Mouse (Mus musculus): Measurements from ENCODE around the gene Ube2g2.

Ube2g2 gene

DNA sequence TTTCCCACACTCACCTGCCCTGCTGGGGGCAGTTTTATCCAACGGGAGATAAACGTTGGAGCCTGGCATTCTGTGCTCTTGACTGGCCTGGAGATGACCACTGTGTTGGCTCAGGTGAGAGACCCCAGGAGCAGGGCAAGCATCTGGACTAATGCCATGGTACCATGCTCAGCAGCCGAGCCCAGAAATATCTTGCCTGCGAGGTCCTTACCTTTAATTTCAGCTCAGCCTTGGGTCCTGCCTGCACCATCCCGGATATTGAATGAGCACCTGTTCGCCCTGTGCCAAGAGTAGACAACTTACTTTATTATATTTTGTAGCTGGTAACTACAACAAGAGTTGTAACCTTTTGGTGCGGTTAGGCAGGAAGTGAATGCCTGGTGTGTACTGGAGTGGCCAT is 15.2 kb upstream of the Ube2g2 start:
- DNase-seq (ENCODE audit: low spot score): no peak

DNA sequence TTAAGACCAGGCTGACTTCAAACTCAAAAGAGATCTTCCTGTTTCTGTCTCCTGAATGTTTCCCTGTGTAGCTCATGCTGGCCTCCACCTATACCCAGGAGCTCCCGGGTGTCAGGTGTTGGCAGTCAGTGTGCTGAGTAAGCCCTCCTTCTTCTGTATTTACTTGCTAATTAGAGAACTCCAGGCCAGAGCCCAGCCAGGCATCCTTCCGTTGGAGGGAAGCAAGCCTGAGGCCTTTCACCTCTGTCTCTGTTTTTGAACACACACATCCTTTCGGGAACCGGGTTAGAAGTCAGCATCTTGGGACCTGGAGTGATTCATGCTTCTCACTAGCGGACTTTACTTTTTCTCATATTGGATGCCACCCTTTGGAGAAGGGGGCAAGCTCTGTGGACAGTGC is 14.6 kb upstream of the Ube2g2 start:
- DNase-seq (ENCODE audit: low spot score): peak; percentile 66

DNA sequence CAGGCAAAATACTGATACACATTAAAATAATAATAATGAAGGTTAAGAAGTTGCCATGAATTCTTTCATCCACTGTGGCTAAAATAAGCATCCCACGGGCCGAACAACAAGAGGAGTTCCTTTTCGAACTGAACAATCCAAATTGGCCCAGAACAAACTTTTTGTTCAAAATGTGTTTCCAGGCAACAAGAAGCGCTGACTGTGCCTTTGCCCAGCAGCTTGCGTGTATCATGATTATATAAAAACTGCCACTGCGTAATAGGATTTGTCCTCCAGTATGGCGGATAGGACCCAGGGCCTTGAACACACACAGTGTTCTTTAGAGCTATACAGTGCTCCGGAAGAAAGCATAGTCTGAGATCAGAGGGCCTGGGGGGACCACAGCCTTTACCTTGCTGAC is 13.5 kb upstream of the Ube2g2 start:
- no peak for DNase-seq (ENCODE audit: low spot score)

DNA sequence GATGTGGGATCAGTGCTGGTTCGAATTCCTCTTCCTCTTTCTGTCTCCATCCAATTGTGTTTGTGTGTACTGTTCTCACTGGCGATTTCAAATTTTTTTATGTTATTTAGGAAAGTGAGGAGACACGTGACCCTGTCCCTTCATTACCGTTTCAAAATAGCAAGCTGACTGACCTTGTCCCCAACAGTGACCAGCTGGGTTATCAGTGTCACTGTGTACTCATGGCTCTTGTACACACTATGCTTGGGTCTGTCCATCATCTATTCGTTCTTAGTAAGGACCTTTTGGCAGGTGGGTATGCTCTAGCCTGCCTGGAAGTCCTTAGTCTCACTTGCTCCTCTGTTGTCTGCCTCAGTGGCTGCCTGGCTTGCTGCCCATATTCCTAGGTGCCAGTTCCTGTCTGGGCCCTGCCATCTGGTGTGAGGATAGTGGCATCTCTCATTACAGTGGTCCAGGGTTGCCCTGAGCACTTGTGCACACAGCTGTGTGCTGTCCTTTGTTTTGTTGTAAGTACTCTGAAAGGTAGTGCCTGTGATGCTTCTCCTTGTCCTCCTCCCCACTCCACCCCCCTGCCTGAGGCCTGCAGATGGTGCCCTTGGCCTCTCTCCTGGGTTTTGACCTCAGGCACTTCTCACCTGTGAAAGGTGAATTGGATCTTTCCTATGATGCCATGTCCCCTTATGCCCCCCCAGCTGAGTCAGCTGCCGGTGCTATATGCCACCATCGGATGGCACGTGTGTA is 11.7 kb upstream of the Ube2g2 start:
- no peak for DNase-seq (ENCODE audit: low spot score)

DNA sequence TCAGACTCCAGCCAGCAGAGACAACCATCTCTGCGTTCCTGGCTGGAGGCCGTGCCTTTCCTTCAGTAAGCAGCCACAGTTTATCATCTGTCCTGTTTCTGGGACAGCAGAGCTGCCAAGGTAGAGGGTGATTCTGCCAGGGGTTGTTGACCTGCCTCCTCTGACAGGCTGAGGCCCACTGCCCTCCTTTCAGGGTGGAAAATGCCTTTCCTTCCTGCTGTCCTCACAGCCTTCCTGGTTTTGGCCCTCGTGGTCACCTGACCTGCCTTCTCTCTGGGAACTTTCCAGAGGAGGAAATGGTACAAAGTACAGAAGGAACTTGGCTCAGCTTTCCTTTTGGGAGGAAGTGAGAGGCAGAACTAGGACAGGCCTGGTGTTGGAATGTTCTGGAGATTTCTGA is 8.7 kb upstream of the Ube2g2 start:
- DNase-seq (ENCODE audit: low spot score): peak; percentile 84

DNA sequence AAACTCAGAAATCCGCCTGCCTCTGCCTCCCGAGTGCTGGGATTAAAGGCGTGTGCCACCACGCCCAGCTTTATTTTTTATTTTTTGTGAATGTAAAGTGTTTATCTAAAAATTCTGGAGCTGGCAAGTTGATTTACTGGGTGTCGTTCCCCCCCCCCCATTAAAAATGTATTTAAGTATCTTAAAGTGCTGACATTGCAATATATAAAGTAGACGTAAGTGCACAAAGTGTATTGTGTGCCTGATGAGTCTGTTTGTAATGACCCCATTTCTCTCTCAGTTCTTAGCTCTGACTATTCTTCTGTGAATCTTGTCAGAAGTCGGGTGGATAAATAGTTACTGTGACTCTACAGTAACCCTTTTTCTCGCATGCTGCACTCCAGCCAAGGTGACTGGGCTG is 6.4 kb upstream of the Ube2g2 start:
- no peak for DNase-seq (ENCODE audit: low spot score)

DNA sequence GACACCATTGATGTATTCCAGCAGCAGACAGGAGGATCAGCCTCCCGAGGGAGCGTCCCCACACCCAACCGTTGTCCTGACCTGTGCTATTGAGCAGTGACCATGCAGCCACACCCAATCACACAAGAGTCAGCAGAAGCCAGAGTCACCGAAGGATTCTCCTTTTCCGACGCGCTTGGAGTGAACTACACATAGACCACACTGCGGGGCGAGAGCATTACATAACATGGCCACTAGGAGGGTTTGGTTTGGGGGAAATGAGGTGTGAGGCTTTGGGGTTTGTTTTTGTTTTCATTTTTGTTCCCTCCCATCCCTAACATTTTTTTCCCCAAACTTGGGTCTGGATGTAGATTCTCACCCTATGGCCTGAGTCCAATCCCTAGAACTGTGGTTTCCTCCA is 5.9 kb upstream of the Ube2g2 start:
- DNase-seq (ENCODE audit: low spot score): no peak

DNA sequence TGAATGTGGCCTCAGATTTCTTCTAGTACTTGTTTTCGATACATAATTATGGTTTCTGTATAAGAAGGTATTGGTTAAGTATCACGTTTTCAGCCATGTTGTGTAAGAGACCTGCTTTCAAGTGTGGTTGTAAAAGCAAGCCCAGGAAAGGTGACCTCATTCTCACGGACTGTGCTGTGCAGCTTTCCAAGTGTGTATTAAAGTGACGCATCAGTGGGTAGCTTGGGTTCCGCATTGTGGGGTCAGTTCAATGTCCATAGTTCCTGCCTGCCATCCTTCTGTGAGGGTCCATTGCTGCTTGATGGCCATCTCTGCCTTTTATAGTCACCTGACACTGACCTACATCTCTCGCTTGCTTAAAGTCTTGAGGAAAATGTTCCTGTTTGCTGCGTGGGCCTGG is 5.1 kb upstream of the Ube2g2 start:
- no peak for DNase-seq (ENCODE audit: low spot score)

DNA sequence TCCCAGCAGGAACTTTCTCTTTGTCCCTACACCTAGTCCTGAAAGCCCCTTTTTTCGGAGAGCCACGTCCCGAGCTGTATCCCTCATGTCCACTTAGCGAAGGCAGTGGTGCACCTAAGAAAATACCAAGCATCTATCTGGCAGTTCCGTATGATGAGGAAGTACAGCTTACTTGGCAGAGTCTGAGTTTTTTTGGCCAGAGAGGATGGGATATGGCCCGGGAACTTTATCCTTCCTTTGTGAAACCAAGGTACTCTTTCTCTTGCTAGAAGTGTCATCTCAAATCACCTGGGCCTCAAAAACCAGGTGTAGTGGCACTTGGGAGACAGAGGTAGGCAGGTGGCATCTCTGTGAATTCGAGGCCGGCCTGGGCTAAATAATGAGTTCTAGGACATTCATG is 529 bp upstream of the Ube2g2 start:
- no peak for DNase-seq (ENCODE audit: low spot score)

DNA sequence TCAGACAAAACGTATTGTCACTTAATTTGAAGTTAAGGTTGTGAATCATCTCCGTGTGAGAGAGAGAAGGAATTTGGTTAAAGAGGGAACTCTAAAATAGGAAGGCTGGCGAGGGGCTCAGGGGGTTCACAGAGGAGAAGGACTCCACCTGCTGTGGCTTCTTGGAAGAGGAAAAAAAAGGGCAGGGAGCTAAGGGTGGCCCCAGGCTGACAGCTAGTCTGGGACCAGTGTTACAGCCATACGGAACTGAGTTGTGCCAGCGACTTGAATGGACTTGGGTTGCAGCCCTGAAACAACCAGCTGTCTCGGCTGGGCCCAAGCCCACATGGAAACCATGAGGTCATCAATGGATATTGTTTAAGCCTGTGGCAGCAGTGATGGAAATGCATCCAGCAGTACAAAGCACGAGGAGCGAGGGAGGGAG is 1.0 kb downstream of the Ube2g2 start:
- peak; percentile 83 for DNase-seq (ENCODE audit: low spot score)

DNA sequence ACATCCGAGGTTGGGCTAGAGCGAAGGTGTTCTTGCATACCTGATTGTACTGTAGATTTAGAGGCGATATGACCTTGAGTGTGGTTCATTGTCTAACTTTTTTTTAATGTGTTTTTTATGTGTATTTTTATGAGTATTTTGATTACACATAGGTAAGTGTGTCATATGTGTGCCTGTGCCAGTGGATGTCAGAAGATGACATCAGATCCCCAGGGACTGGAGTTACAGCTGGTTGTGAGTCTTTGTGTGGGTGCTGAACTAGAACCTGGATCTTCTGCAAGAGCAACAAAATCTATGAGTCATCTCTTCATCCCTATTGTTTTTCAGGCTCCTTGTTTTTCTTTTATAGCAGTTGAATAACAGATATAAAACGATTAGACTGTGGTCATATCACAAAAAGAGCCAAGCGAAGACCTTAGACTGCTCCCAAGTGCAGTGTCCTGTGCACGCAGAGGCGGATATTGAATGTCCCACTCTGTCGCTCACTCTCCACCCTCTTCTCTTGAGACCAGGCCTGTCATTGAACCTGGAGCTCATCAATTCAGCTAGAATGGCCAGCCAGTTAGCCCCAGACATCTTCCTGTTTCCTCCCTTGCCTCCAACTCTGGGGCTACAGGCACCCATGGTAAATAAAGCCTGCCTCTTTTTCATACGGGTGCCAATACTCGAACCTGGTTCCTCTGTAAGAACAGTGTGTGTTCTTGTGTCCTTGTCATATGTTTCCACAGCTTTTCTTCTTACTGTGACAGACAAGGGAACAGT is 1.7 kb downstream of the Ube2g2 start:
- peak; percentile 59 for DNase-seq (ENCODE audit: low spot score)

DNA sequence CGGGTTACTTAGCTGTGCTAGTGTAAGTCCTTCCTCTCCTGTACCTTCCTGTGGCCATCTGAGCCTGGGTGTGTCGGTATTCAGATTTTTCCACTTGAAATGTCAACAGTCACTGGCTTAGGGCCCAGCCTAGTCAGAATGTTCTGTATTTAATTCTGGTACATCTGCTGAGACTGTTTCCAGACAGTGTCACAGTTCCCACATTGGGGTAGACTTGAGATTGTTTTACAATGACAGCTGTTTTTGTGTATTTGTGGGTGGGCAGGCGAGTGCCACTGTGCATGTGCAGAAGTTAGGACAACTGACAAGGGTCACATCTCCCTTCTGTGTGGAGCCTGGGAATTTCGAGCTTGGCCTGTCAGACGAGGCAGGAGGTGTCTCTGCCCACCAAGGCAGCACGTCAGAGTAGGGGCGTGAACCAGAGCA is 2.5 kb downstream of the Ube2g2 start:
- DNase-seq (ENCODE audit: low spot score): peak; percentile 71

DNA sequence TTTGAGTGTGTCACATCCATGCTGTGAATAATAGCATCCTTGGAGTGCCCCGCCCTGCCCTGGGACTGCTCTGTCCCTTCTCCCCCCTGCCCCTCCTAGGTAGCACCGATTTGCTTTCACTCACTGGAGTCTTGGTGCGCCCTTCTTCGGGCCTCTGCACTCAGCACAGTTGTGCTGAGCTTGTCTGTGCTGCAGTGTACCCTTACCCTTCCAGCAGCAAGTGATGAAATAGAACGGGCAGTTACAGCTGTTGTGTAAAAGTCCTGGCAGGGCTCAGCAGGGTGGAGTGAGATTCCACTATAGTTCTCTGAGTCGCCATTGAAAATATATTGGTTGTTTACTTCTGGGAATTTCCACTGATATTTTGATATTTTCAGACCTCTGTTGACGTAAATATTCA is 4.0 kb downstream of the Ube2g2 start:
- peak; percentile 84 for DNase-seq (ENCODE audit: low spot score)

DNA sequence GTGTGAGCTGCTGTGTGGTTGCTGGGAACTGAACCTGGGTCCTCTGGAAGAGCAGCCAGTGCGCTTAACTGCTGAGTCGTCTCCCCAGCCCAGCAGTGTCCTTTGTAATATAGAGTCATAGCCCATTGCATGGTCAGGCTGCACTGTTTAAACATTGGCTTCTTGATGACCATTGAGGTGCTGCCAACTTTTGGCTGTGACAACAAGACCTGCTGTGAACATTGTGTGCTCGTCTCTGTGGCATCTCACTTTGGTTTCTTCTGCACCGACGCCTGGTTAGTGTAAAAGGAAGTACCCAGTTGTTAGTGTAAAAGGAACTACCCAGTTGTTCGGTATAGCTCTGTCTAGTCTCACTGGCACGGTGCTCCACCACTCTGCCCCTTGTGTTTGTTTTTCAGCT is 4.5 kb downstream of the Ube2g2 start:
- DNase-seq (ENCODE audit: low spot score): peak; percentile 63

DNA sequence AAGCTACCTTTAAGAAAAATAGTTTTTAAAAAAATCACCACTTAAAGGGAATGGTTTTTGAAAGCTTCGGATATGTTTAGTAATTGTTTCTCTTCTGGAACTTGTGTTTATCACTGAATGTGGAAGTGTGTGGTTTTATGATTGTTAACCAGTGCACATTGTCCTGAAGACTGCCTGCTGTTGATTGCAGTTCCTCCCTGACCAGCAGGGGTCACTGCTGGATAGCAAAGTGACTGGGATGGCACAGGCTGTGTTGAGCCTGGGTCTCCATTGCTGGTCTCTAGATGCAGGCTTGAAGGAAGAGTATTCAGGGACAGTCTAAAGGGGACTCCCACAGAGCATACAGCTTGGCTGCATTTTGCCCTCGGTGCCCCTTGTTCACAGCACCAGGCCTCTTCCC is 5.4 kb downstream of the Ube2g2 start:
- peak; percentile 88 for DNase-seq (ENCODE audit: low spot score)

DNA sequence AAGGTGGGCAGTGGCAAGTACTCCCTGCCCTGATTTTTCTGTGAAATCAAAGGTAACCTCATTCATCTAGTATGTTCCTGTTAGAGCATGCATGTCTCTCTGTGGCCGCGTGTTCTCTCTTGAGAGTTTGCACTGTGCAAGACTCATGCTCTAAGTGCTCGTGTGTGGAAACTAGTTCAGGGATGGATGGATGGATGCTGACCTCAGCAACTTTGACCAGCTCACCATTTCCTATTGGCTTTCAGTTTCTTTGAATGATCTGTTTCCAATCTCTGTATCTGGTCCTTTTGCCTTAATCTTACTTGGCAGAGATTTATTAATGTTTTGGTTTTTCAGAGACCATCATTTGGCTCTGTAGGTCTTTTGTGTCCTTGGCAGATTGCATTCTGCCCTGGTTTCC is 7.1 kb downstream of the Ube2g2 start:
- DNase-seq (ENCODE audit: low spot score): no peak

DNA sequence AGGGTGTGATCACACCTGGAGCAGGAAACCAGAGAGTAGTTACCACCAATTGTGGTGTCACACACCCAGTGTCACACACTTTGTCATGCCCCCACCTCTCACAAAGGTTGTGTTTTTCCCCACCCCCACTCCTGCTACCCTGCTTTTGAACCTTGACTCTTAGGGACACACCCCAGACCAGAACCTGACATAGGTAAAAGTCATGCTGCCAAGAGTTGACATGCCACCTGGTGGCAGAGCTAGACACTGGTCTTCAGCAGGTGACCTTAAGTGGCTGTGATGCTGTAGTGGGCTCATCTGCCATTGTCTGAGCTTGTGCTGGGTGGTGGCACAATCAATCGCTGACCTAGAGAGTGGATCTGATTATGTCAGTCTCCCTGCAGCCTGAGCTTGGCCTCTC is 7.9 kb downstream of the Ube2g2 start:
- DNase-seq (ENCODE audit: low spot score): no peak

DNA sequence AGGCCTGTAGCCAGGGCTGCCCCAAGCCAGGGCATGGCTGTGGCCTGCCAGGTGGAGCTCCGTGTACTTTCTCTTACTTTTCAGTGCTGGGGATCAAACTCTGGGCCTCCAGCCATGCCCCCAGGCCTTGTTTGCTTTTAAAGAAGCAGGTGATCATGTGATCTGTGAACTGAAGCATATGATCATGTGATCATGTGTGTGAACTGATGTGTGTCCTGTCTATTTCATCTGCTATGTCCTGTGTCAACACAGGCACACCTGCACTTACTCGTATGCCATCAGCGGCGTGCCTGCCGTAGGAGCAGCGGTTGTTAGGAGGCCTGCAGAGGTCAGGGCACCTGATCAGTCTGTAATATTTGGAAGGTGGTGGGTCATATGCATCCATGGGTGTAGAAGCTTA is 11.9 kb downstream of the Ube2g2 start:
- no peak for DNase-seq (ENCODE audit: low spot score)

DNA sequence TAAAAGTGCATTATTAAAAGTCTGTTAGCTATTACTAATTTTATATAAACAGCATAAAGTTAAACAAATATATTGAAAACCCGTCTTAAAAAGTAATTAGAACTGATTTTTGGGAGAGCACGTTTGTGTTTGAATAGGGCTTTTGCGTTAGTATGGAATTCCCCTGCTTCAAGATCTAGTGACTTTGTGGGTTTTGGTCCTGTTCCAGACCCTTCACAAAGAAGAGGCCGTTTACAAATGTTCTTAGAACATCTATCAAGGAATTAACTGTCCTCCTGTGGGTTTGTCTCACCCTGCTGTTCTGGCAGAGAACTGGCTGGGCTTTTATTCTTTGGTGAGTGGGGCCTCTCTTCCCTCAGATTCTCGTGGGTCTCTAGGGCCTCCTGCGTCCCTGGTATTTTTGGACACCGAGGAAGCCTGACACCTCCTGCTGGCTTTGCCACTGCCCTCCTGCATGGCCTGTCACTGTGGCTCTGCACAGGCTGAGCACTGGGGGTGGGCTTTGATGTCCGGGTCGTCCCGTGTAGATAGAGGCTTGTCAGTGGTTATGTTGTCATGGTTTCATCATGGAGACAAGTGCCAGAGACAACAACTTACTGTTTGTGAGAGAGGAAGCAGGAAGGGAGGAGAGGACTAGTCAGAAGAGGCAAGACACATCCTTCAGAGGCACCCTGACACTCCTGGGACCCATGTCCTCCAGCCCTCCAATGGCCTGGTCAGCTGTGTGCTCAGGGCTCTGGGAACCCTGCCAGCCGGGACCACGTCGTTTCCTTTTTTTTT is 12.6 kb downstream of the Ube2g2 start:
- no peak for DNase-seq (ENCODE audit: low spot score)

DNA sequence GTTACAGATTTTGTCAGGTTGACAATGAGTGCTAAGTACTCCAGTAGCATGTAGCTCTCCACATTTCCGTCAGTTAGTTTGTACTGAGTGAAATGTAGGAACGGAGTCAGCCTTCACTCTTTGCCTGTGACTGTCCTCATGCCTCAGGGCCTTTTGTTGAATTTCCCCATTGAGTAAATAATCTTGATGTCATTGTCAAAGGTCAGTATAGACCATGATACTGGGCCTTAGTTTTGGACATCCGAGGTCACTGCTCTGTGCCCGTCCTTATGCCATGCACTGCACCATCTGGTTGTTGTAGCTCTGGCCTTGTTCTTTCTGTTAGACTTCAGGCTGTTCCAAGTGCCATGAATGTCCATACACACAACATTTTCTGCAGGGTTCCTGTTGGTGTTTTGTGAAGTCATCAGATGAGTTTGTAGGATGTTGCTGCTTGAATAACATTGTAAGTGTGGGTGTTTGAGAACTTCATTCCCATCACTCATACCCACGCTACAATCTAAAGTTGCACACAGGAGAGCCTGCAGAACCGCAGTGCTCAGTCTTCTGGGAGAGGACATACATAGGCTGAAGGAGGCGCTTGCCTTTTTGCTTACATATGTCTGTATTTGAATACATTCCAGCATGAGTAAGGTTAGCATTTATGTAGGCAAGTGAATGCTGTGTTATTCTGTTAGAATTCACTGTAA is 14.3 kb downstream of the Ube2g2 start:
- no peak for DNase-seq (ENCODE audit: low spot score)

DNA sequence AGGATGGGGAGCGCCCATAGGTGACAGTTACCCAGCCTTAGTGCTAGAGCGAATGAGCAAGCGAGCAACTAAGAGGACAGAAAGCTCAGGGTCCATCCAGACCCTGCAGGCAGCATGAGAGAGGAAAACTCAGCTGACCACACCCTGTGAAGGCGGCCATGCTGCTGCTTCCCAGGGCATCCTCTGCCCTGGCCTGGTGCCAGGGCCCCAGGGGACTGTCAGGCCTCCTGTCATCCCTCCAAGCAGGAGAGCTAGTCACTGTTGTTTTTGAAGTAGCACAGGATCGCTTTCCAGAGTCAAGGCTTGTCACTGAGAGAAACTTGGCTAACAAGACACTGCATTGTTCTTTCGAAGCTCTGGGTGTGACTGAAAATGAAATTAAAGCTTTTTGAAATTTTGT is 16.9 kb downstream of the Ube2g2 start:
- DNase-seq (ENCODE audit: low spot score): peak; percentile 60

DNA sequence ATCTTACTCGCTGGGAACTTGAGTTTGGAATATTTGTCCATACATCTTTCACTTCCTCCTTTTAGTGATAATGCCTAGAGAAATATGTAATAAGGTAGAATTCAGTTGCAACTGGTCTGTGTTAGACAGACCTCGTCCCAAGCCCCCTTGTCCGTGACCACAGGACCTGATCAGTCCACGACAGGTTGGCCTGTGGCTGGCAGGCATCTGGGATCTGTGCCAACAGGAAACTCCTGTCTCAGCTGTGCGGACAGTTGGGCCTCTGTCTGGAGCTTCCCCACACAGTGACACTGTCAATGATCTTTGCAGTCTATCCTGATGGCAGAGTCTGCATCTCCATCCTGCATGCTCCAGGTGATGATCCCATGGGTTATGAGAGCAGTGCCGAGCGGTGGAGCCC is 21.1 kb downstream of the Ube2g2 start:
- no peak for DNase-seq (ENCODE audit: low spot score)

Data from adipocyte (in vitro differentiated cells).